Mouse (Mus musculus): ENCODE measurements around the gene Hspa1b.

DNA sequence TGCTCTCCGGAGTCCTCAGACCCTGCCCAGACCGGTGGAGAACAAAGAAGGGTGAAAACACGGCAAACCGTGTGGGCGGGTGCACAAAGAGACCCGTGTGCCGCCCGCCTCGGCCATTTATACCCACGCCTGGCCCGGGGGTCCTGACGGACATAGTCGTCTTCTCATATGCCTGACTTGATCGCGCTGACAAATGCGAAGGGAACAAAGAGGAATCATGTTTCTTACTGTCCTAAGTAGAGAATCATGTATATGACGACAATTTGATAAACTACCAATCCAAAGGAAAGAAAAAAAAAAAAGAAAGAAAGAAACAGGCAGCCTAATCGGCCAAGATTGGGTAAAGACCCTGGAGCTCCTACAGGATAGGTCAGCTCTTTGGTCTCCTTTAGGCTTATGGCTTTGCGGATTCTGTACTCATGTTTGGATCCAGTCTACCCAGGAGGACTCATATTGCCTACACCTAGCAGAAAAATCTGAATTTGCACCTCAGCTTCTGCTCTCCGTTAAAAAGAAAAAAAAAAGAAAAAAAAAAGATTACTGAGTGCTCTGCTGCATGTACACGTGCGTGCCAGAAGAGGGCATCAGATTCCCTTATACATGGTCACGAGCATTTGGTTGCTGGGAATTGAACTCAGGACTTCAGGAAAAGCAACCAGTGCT is 6.5 kb downstream of the Hspa1b start:
- TF ChIP-seq GATA1 (IDR thresholded peaks at IDR 0.05; ENCODE audit: borderline replicate concordance, low read length): no peak
- TF ChIP-seq FLI1 (IDR thresholded peaks at IDR 0.05; ENCODE audit: low read length): no peak

All from megakaryocyte, embryonic 14.5 days (primary cell).